ENCODE assay signal across 12 mouse cellular contexts in the genomic region with DNA sequence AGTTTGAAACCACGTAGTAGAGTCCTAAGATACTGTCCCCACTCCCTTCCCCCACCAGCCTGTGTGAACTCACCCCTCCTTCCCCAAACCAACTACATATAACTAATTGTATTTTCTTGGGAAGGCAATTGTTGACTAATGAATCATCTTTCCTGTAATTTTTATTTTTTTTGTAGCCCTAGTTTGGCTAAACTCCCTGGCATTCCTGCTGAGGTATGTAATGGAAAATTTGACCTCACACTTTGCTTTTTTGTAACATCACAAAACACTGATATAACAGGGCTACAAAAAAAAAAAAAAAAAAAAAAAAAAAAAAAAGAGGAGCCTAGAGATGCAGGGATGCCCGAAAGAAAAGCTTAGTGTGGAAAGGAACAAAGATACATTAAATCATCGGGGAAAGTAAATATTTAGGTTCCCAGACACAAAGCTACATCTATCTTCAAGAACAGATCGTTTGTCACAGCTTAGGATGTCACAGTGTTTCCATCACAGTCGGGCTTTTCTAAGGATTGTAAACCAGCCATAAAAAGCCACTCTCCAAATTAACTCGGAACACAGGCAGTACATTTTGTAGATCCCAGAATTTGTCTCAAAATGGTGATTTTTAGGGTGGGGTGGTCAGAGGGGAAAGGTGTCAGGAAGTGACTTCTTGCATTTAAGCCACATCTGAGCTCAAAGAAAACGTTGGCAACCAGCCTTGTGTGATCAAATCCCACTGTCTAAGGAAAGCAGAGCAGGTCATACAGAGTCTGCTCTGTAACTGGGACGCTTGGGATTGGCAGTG.
DNase-seq lines count a peak whose midpoint lies in the region; ATAC-seq and TF ChIP-seq lines count a peak whose summit lies in the region.
"Had no signal": no experiment of that assay in that cellular context is flagged by ENCODE, and none has a peak within 500 bp of the region (broad histone marks: within the 10 kb centered on the region; RNA-seq: fewer than 3 reads in every experiment).

No protein-coding gene starts in this region.

- peak; percentile 59 for ATAC-seq in lung, embryonic 14.5 days (ENCODE audit: insufficient read depth)
- ATAC-seq in heart, embryonic 14.5 days (ENCODE audit: insufficient number of reproducible peaks, insufficient read depth, low FRiP score, low read depth), result no peak
- ATAC-seq in stomach, embryonic 15.5 days (ENCODE audit: insufficient read depth, low FRiP score, low read depth), result peak; percentile 40; the same call in 1 of the 2 replicates

- H3K36me3 ChIP-seq in lung, embryonic 14.5 days (ENCODE audit: insufficient read depth), result no peaks in the 10 kb centered on the region
- H3K36me3 ChIP-seq in heart, embryonic 14.5 days (ENCODE audit: control insufficient read depth, insufficient read depth, low read length), result no peaks in the 10 kb centered on the region
- no peaks in the 10 kb centered on the region for H3K36me3 ChIP-seq in stomach, embryonic 15.5 days
- H3K36me3 ChIP-seq: neural tube, embryonic 12.5 days had no signal

- TF ChIP-seq POLR2A in lung, adult 2 months (IDR thresholded peaks at IDR 0.05; ENCODE audit: borderline replicate concordance, extremely low read depth, low read depth, low read length), result no peak

- WGBS in lung, embryonic 14.5 days, result 11% methylated on average over 8 of the region's 8 CpGs
- WGBS in lung, adult 2 months, result 24% methylated on average over 8 of the region's 8 CpGs
- WGBS in heart, embryonic 14.5 days, result 41% methylated on average over 8 of the region's 8 CpGs
- 15% methylated on average over 8 of the region's 8 CpGs for WGBS in stomach, embryonic 15.5 days

- H3K4me3 ChIP-seq in lung, embryonic 14.5 days (ENCODE audit: low read depth, low read length), result no peak overlapping the region
- no peak overlapping the region for H3K4me3 ChIP-seq in lung, adult 2 months (replicated peaks; ENCODE audit: extremely low read depth, low read depth, low read length)
- H3K4me3 ChIP-seq in heart, embryonic 14.5 days (ENCODE audit: control insufficient read depth in 1 of 2, insufficient read depth in 1 of 2, low read depth in 1 of 2, low read length in 2 of 2), result no peak overlapping the region
- H3K4me3 ChIP-seq in stomach, embryonic 15.5 days (replicated peaks), result no peak overlapping the region
- H3K4me3 ChIP-seq: neural tube, embryonic 12.5 days had no signal

- peak overlapping the region; percentile 37 for H3K27ac ChIP-seq in lung, embryonic 14.5 days (ENCODE audit: low read depth)
- peak overlapping the region; percentile 68 to 76 for H3K27ac ChIP-seq in heart, embryonic 14.5 days (replicated peaks in 1 of 2; ENCODE audit: control insufficient read depth in 1 of 2, insufficient read depth in 1 of 2, low read depth in 2 of 2, low read length in 2 of 2)
- peak overlapping the region; percentile 65 for H3K27ac ChIP-seq in stomach, embryonic 15.5 days
- H3K27ac ChIP-seq: neural tube, embryonic 12.5 days had no signal

- DNase-seq in lung, embryonic 14.5 days, result peak; percentile 85
- no peak for DNase-seq in lung, adult 2 months
- DNase-seq in kidney, postnatal 10 days, result peak; percentile 61
- no peak for DNase-seq in thymus, postnatal 25 days
- no peak for DNase-seq in MN1 (ENCODE audit: low spot score)
- DNase-seq in cerebellum, postnatal 10 days, result no peak
- DNase-seq: cerebellum, adult 11-12 months; thymus, postnatal 14 days had no signal

- no peak overlapping the region for H3K9ac ChIP-seq in lung, embryonic 14.5 days
- no peak overlapping the region for H3K9ac ChIP-seq in heart, embryonic 14.5 days (ENCODE audit: low read length)
- no peak overlapping the region for H3K9ac ChIP-seq in stomach, embryonic 15.5 days
- H3K9ac ChIP-seq: neural tube, embryonic 12.5 days had no signal

- H3K4me1 ChIP-seq in lung, embryonic 14.5 days (ENCODE audit: insufficient read depth), result peaks cover 31% of the 10 kb centered on the region
- peaks cover 12% of the 10 kb centered on the region for H3K4me1 ChIP-seq in lung, adult 2 months (ENCODE audit: control insufficient read depth, insufficient read depth, low read length)
- H3K4me1 ChIP-seq in heart, embryonic 14.5 days (ENCODE audit: control insufficient read depth in 2 of 2, insufficient read depth in 2 of 2, low read length in 2 of 2), result peaks cover 15 to 37% of the 10 kb centered on the region in 2 experiments
- H3K4me1 ChIP-seq in stomach, embryonic 15.5 days, result peaks cover 13% of the 10 kb centered on the region; the same call in 1 of the 2 replicates

- TF ChIP-seq CTCF in lung, embryonic 14.5 days (IDR thresholded peaks at IDR 0.05; ENCODE audit: low read depth), result no peak
- TF ChIP-seq CTCF in lung, adult 2 months (IDR thresholded peaks at IDR 0.05; ENCODE audit: insufficient read depth, low read length), result no peak

- no peaks in the 10 kb centered on the region for H3K27me3 ChIP-seq in lung, embryonic 14.5 days (ENCODE audit: insufficient read depth, low read length)
- H3K27me3 ChIP-seq in heart, embryonic 14.5 days (ENCODE audit: control insufficient read depth, insufficient read depth, low read length), result no peaks in the 10 kb centered on the region
- H3K27me3 ChIP-seq in stomach, embryonic 15.5 days (replicated peaks), result no peaks in the 10 kb centered on the region
- H3K27me3 ChIP-seq: neural tube, embryonic 12.5 days had no signal

- no peak overlapping the region for H3K4me2 ChIP-seq in lung, embryonic 14.5 days
- H3K4me2 ChIP-seq in heart, embryonic 14.5 days (ENCODE audit: low read length), result no peak overlapping the region
- H3K4me2 ChIP-seq in stomach, embryonic 15.5 days, result no peak overlapping the region
- H3K4me2 ChIP-seq: neural tube, embryonic 12.5 days had no signal

- no peaks in the 10 kb centered on the region for H3K9me3 ChIP-seq in lung, embryonic 14.5 days (ENCODE audit: low read depth, low read length)
- no peaks in the 10 kb centered on the region for H3K9me3 ChIP-seq in heart, embryonic 14.5 days (ENCODE audit: control insufficient read depth, low read length)
- H3K9me3 ChIP-seq in stomach, embryonic 15.5 days, result no peaks in the 10 kb centered on the region
- H3K9me3 ChIP-seq: G1E; neural tube, embryonic 12.5 days had no signal

Comparison
In these comparisons a context has a peak if more than half of its experiments do, and no peak if none do; other contexts are left out.
1. DNase-seq: peak in lung, embryonic 14.5 days (single experiment) and kidney, postnatal 10 days (single experiment); none in lung, adult 2 months (single experiment), thymus, postnatal 25 days (single experiment), MN1 (single experiment) and cerebellum, postnatal 10 days (0 of 2).
2. Peak in every context shown above with its lines, with median percentiles within 50 percentile points of each other: H3K27ac ChIP-seq.